Mouse (Mus musculus) heart, adult 2 months (tissue): Measurements from ENCODE around the gene Naglu. TPM values are rescaled to one million over a fixed set of nuclear protein-coding genes. Genes with fewer than 3 reads are reported as not detected.
A peak's percentile ranks its signal among the peaks of the same experiment; 100 is the strongest.

Experiments used
- DNase-seq, 2 experiments: peaks; one replicate each; pipeline ENCODE4 v3.0.0; 2021
- H3K27ac ChIP-seq: fragments of 200-600 bp; 2 replicates; pipeline ENCODE4 v1.8.1; 2022
- H3K27me3 ChIP-seq: fragments of 200-500 bp; 2 replicates; pipeline ENCODE4 v1.6.1; 2012; ENCODE audit warnings: mild to moderate bottlenecking, low read length, inconsistent platforms, mixed read lengths; ENCODE audit not compliant: control insufficient read depth, insufficient read depth
- H3K36me3 ChIP-seq: fragments of 200-500 bp; 2 replicates; pipeline ENCODE4 v1.6.1; 2012; ENCODE audit warnings: low read length, inconsistent platforms; ENCODE audit not compliant: control insufficient read depth, insufficient read depth
- H3K4me1 ChIP-seq: fragments of 200-500 bp; 2 replicates; pipeline ENCODE4 v1.6.1; 2011; ENCODE audit warnings: low read length; ENCODE audit not compliant: control insufficient read depth, insufficient read depth
- H3K4me3 ChIP-seq: fragments of 200-600 bp; 2 replicates; pipeline ENCODE4 v1.8.1; 2022
- H3K79me2 ChIP-seq: fragments of 200-500 bp; replicated peaks from 2 replicates; pipeline ENCODE4 v1.6.1; 2012; ENCODE audit warnings: mild to moderate bottlenecking, inconsistent platforms, low read length, moderate library complexity, mixed read lengths; ENCODE audit not compliant: control insufficient read depth, insufficient read depth
- H3K9ac ChIP-seq: fragments of 200-500 bp; 2 replicates; pipeline ENCODE4 v1.6.1; 2012; ENCODE audit warnings: low read depth, mild to moderate bottlenecking, control low read depth, inconsistent platforms, low read length, mixed read lengths
- CTCF ChIP-seq: fragments of 200-600 bp; IDR thresholded peaks from 2 replicates; pipeline ENCODE4 v1.8.1; 2022; ENCODE audit warnings: antibody characterized with exemption, mild to moderate bottlenecking, moderate library complexity
- EP300 ChIP-seq: fragments of 200-500 bp; IDR thresholded peaks from 2 replicates; pipeline ENCODE4 v1.6.1; 2011; ENCODE audit warnings: low read depth, low read length, control low read depth; ENCODE audit not compliant: insufficient read depth
- POLR2A ChIP-seq: fragments of 200-500 bp; IDR thresholded peaks from 2 replicates; pipeline ENCODE4 v1.6.1; 2011; ENCODE audit warnings: mild to moderate bottlenecking, low read depth, low read length, control low read depth; ENCODE audit not compliant: insufficient read depth
- WGBS: fragments of 180-500 bp; shearing (Covaris S2); methylation state at CpG from one replicate; pipeline ENCODE4 v1.1.7; 2018; 5-methylcytosine and 5-hydroxymethylcytosine counted together
- intact Hi-C: fragments of 180-260 bp; cut with DNase I; formaldehyde crosslinking; loops from one replicate; pipeline ENCODE4 v1.15.1; 2025
- polyA plus RNA-seq: library from polyadenylated mRNA; depleted of rRNA; stranded (reverse); fragments of >200 nt; gene quantifications from 2 replicates; pipeline ENCODE4 v1.2.3, GENCODE M21; 2012
- total RNA-seq, 2 experiments: library from RNA; stranded (reverse); gene quantifications; 2 replicates each; pipeline ENCODE4 v1.2.3; 2021

Naglu gene
- total and polyA plus RNA-seq, 3 experiments = 7.4 to 14.3 (median 8.3) TPM

GRCm38 (mm10) chr11:101063676-101064327, 6.0 kb upstream of the Naglu start:
- Histone ChIP-seq H3K4me3 (no peak overlapping the region), H3K79me2 (no peaks in the 10 kb centered on the region), H3K27ac (peak overlapping the region; percentile 99), H3K9ac (peak overlapping the region; percentile 25; the same call in 1 of the 2 replicates), H3K4me1 (peaks cover 37% of the 10 kb centered on the region), H3K27me3 (no peaks in the 10 kb centered on the region), H3K36me3 (peaks cover 17% of the 10 kb centered on the region; the same call in 1 of the 2 replicates)
- TF ChIP-seq POLR2A (0 out of 2 replicates have a peak, but pooled peaks have one; percentile 44), EP300 (peak; percentile 50; the same call in 1 of the 2 replicates), CTCF (no peak)
- WGBS = 1% methylated on average over 12 of the region's 12 CpGs
- intact Hi-C loops = loop anchor here (5.0 to 10.0 kb wide), 3 partner anchors 339 to 667 kb away; partner anchors contain the start of genes Cnp and Jup
- peak; percentile 77 to 90 for DNase-seq

- no peak for DNase-seq
- peaks cover 16% of the 10 kb centered on the region; the same call in 1 of the 2 replicates for H3K36me3 ChIP-seq
- H3K27ac ChIP-seq = peak overlapping the region; percentile 99
- TF ChIP-seq POLR2A (no peak), CTCF (no peak), EP300 (no peak)
- intact Hi-C loops = loop anchor here (5.0 to 10.0 kb wide), 3 partner anchors 340 to 667 kb away; partner anchors contain the start of genes Cnp and Jup
- peaks cover 35% of the 10 kb centered on the region for H3K4me1 ChIP-seq
- H3K79me2 ChIP-seq = no peaks in the 10 kb centered on the region
- 37% methylated on average over 4 of the region's 4 CpGs for WGBS
- H3K27me3 ChIP-seq = no peaks in the 10 kb centered on the region
- H3K4me3 ChIP-seq = no peak overlapping the region
- no peak overlapping the region for H3K9ac ChIP-seq
Observed at GRCm38 (mm10) chr11:101064462-101064861, 5.3 kb upstream of the Naglu start.

GRCm38 (mm10) chr11:101065002-101065401, 4.8 kb upstream of the Naglu start:
- H3K9ac ChIP-seq = no peak overlapping the region
- peaks cover 30% of the 10 kb centered on the region for H3K4me1 ChIP-seq
- intact Hi-C loops = loop anchor here (10.0 kb wide), 2 partner anchors 340 to 490 kb away; partner anchors contain the start of gene Cnp
- no peaks in the 10 kb centered on the region for H3K79me2 ChIP-seq
- peaks cover 11% of the 10 kb centered on the region; the same call in 1 of the 2 replicates for H3K36me3 ChIP-seq
- peak overlapping the region; percentile 99 for H3K27ac ChIP-seq
- no peak for DNase-seq
- H3K4me3 ChIP-seq = no peak overlapping the region
- 86% methylated on average over 9 of the region's 9 CpGs for WGBS
- no peaks in the 10 kb centered on the region for H3K27me3 ChIP-seq
- TF ChIP-seq EP300 (no peak), CTCF (no peak), POLR2A (no peak)

DNA sequence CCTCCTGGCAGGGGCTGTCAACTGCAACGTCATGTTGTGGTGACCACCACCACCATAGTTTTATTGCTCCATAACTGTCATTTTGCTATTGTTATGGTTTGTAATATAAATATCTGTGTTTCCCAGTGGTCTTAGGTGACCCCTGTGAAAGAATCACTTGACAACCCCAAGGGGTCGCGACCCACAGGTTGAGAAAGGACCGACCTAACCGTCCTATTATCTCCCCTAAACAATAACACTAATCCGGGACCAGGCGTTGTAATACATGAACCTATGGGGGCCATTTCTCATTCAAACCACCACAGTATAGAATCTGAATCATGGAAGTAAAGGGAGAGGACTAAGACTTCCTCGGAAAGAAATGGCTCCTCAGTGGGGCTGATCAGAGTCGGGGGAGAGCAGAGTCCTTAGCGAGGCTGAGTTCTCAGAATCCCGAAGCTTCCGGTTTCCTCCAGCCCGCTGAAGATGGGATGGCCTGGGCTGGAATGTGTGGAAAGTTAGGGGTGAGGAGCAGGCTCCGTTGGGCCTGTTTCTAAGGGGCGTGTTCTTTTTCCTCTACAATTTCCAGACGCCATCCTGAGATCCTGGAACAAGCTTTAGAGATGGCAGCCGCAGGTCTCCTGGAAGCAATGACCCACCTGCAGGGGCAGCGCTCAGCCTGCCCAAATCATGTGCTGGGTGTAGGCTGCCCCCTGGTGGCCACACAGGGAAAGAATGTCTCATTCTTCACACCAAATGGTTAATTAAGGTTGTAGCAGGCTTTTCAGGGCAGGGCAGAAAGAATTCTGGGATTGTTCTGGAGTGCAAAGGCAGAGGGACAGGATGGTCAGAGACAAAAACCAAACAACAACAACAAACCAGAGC, 3.0 kb upstream of the Naglu start:
- 14% methylated on average over 18 of the region's 18 CpGs for WGBS
- H3K4me1 ChIP-seq = peaks cover 19% of the 10 kb centered on the region
- H3K36me3 ChIP-seq = peaks cover 8% of the 10 kb centered on the region; the same call in 1 of the 2 replicates
- H3K9ac ChIP-seq = 0 out of 2 replicates have a peak overlapping the region, but pooled peaks have one; percentile 5
- no peaks in the 10 kb centered on the region for H3K79me2 ChIP-seq
- DNase-seq = peak; percentile 83 to 85
- intact Hi-C loops = loop anchor here (1.0 to 10.0 kb wide), 4 partner anchors 84 to 492 kb away; partner anchors contain the start of gene Cnp
- H3K27ac ChIP-seq = peak overlapping the region; percentile 57
- no peaks in the 10 kb centered on the region for H3K27me3 ChIP-seq
- no peak for TF ChIP-seq POLR2A
- TF ChIP-seq CTCF = peak; percentile 94
- peak; percentile 98 for TF ChIP-seq EP300
- H3K4me3 ChIP-seq = peak overlapping the region; percentile 22

DNA sequence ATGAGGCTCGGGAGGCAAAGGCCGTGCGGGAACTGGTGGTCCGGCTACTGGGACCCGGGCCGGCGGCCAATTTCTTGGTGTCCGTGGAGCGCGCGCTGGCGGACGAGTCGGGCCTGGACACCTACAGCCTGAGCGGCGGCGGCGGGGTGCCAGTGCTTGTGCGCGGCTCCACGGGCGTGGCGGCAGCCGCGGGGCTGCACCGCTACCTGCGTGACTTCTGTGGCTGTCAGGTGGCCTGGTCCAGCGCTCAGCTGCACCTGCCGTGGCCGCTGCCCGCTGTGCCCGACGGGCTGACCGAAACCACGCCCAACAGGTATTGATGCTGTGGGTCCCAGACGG, 346 bp downstream of the Naglu start:
- under 1% methylated on average over 36 of the region's 36 CpGs for WGBS
- no peak for DNase-seq
- H3K36me3 ChIP-seq = no peaks in the 10 kb centered on the region
- intact Hi-C loops = no loop called here
- H3K4me1 ChIP-seq = peaks cover 3% of the 10 kb centered on the region
- peak overlapping the region; percentile 84 for H3K4me3 ChIP-seq
- no peaks in the 10 kb centered on the region for H3K79me2 ChIP-seq
- peak overlapping the region; percentile 70 for H3K27ac ChIP-seq
- TF ChIP-seq POLR2A (no peak), CTCF (no peak), EP300 (no peak)
- peak overlapping the region; percentile 92 for H3K9ac ChIP-seq
- H3K27me3 ChIP-seq = no peaks in the 10 kb centered on the region
